Mouse (Mus musculus) liver, adult 2 months (tissue): Measurements from ENCODE around the gene Gramd1c.

Source experiments
- CTCF ChIP-seq: fragments of 200-500 bp; IDR thresholded peaks from 2 replicates; pipeline ENCODE4 v1.5.1; 2011; ENCODE audit warnings: low read depth, low read length, control low read depth
- POLR2A ChIP-seq: fragments of 200-500 bp; IDR thresholded peaks from 2 replicates; pipeline ENCODE4 v1.6.1; 2011; ENCODE audit warnings: low read length, control low read depth; ENCODE audit not compliant: insufficient read depth; ENCODE audit errors: extremely low read depth

DNA sequence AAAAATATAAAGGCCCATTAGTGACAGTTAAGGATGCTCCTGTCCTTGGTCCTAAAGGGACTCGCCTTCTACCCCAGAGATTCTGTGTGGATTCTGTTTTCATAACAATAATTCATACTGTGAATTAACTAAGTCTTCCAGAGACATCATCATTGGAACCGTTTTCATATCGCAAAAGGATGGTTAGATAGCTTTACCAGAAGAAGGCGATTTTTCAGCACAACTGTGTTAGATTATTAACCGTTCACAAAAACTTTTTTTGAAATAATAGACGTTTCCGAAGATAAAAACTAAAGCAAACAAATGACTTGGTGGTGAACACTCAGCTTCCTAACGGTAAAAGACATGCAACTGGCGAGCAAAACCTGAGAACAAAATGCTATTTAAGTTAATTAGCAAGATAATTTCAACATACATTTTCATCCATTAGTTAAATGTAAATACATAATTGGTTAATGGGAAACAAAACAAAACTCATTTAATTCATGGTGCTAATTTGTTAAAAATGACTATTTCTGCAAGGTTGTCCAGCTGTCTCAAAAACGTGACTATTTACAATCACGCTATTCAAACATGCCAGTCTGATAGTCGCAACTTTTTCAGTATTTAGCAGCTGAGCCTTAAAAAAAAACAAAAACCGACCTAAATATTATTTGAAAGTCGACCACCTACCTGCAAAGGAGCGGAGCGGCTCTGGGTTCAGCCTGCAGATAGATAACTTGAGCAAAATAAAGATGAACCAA, 47.6 kb downstream of the Gramd1c start:
- TF ChIP-seq POLR2A (no peak), CTCF (no peak)
